Mouse (Mus musculus) kidney, embryonic 14.5 days (tissue): ENCODE measurements around the gene Cpb2. TPM values are rescaled to one million over a fixed set of nuclear protein-coding genes. Genes with fewer than 3 reads are reported as not detected.

Source experiments
- ATAC-seq: fragments of 200-750 bp; cut with Nextera tagmentation; 2 replicates; pipeline ENCODE4 v1.8.0; 2017; ENCODE audit warnings: moderate number of reproducible peaks, mild to moderate bottlenecking, moderate TSS enrichment, moderate library complexity; ENCODE audit not compliant: low FRiP score, low TSS enrichment
- H3K27ac ChIP-seq: fragments of 300-500 bp; sonication (generic); 2 replicates; pipeline ENCODE4 v1.5.1; 2014; ENCODE audit warnings: low read depth, mild to moderate bottlenecking, low read length, moderate library complexity, mixed read lengths
- H3K27me3 ChIP-seq: fragments of 300-500 bp; sonication (generic); 2 replicates; pipeline ENCODE4 v1.6.1; 2014; ENCODE audit warnings: mild to moderate bottlenecking, low read length; ENCODE audit not compliant: control insufficient read depth, insufficient read depth
- H3K36me3 ChIP-seq: fragments of 300-500 bp; sonication (generic); 2 replicates; pipeline ENCODE4 v1.6.1; 2014; ENCODE audit warnings: low read length, mixed read lengths; ENCODE audit not compliant: control insufficient read depth, insufficient read depth
- H3K4me1 ChIP-seq: fragments of 300-500 bp; sonication (generic); 2 replicates; pipeline ENCODE4 v1.6.1; 2014; ENCODE audit warnings: low read length, mixed read lengths; ENCODE audit not compliant: control insufficient read depth, insufficient read depth
- H3K4me2 ChIP-seq: fragments of 300-500 bp; sonication (generic); replicated peaks from 2 replicates; pipeline ENCODE4 v1.6.1; 2014; ENCODE audit warnings: low read depth, mild to moderate bottlenecking, low read length
- H3K4me3 ChIP-seq: fragments of 300-500 bp; sonication (generic); 2 replicates; pipeline ENCODE4 v1.5.1; 2014; ENCODE audit warnings: mild to moderate bottlenecking, low read length
- H3K9ac ChIP-seq: fragments of 300-500 bp; sonication (generic); 2 replicates; pipeline ENCODE4 v1.6.1; 2014; ENCODE audit warnings: low read depth, mild to moderate bottlenecking, low read length, moderate library complexity
- H3K9me3 ChIP-seq: fragments of 300-500 bp; sonication (generic); 2 replicates; pipeline ENCODE4 v1.6.1; 2016; ENCODE audit warnings: low read length; ENCODE audit not compliant: control insufficient read depth
- WGBS: fragments of 180-500 bp; shearing (Covaris S2); extraction: QIAGEN DNeasy Blood & Tissue Kit; methylation state at CpG from one replicate; pipeline ENCODE4 v1.1.7; 2014; 5-methylcytosine and 5-hydroxymethylcytosine counted together
- polyA plus RNA-seq: library from polyadenylated mRNA; unstranded; fragments of >200 nt; fragmentation: Nextera tagmentation; extraction: Ambion mirVana; gene quantifications from 2 replicates; pipeline ENCODE4 v1.2.1, GENCODE M21; 2014

The Cpb2 gene
- polyA plus RNA-seq: 13.2 and 14.6 TPM in 2 replicates

GRCm38 (mm10) chr14:75242087-75242486 lies at the start of gene Cpb2:
Gene Cpb2 (plus strand): TSS chr14:75242287.
- Histone ChIP-seq H3K27me3 (no peaks in the 10 kb centered on the region), H3K27ac (0 out of 2 replicates have a peak within 1 kb of the TSS, but pooled peaks have one; percentile 24), H3K4me2 (no peak within 1 kb of the TSS), H3K36me3 (no peaks in the 10 kb centered on the region), H3K4me1 (no peaks in the 10 kb centered on the region), H3K4me3 (no peak within 1 kb of the TSS), H3K9me3 (no peaks in the 10 kb centered on the region), H3K9ac (no peak within 1 kb of the TSS)
- 54% methylated on average over 5 of the region's 5 CpGs for whole genome bisulfite sequencing
- no peak for ATAC-seq

- Histone ChIP-seq H3K27ac (no peak overlapping the region), H3K36me3 (no peaks in the 10 kb centered on the region), H3K9ac (no peak overlapping the region), H3K4me2 (no peak overlapping the region), H3K4me3 (no peak overlapping the region), H3K9me3 (no peaks in the 10 kb centered on the region), H3K27me3 (no peaks in the 10 kb centered on the region), H3K4me1 (no peaks in the 10 kb centered on the region)
- 75% methylated on average over 10 of the region's 10 CpGs for whole genome bisulfite sequencing
- ATAC-seq: no peak
Observed at GRCm38 (mm10) chr14:75192427-75192826, 49.7 kb upstream of the Cpb2 start.

- Histone ChIP-seq H3K4me1 (no peaks in the 10 kb centered on the region), H3K27me3 (no peaks in the 10 kb centered on the region), H3K9ac (no peak overlapping the region), H3K9me3 (no peaks in the 10 kb centered on the region), H3K27ac (no peak overlapping the region), H3K4me3 (no peak overlapping the region), H3K36me3 (no peaks in the 10 kb centered on the region), H3K4me2 (no peak overlapping the region)
- 65% methylated on average over 10 of the region's 10 CpGs for WGBS
- no peak for ATAC-seq
Observed at GRCm38 (mm10) chr14:75192858-75193257, 49.2 kb upstream of the Cpb2 start.

GRCm38 (mm10) chr14:75195530-75195929 lies 46.6 kb upstream of the Cpb2 start:
- ATAC-seq: no peak
- H3K4me1 ChIP-seq: no peaks in the 10 kb centered on the region
- H3K4me2 ChIP-seq: no peak overlapping the region
- no peak overlapping the region for H3K4me3 ChIP-seq
- no peak overlapping the region for H3K9ac ChIP-seq
- 92% methylated on average over 5 of the region's 5 CpGs for WGBS
- no peaks in the 10 kb centered on the region for H3K36me3 ChIP-seq
- H3K27me3 ChIP-seq: no peaks in the 10 kb centered on the region
- H3K9me3 ChIP-seq: no peaks in the 10 kb centered on the region
- no peak overlapping the region for H3K27ac ChIP-seq

- H3K4me2 ChIP-seq: no peak overlapping the region
- WGBS: 44% methylated on average over 5 of the region's 5 CpGs
- no peaks in the 10 kb centered on the region for H3K36me3 ChIP-seq
- no peaks in the 10 kb centered on the region for H3K9me3 ChIP-seq
- no peaks in the 10 kb centered on the region for H3K27me3 ChIP-seq
- no peaks in the 10 kb centered on the region for H3K4me1 ChIP-seq
- no peak overlapping the region for H3K9ac ChIP-seq
- H3K4me3 ChIP-seq: no peak overlapping the region
- no peak for ATAC-seq
- H3K27ac ChIP-seq: no peak overlapping the region
Observed at GRCm38 (mm10) chr14:75197027-75197426, 45.1 kb upstream of the Cpb2 start.

- Histone ChIP-seq H3K4me3 (no peak overlapping the region), H3K9me3 (no peaks in the 10 kb centered on the region), H3K9ac (no peak overlapping the region), H3K27me3 (no peaks in the 10 kb centered on the region), H3K4me1 (no peaks in the 10 kb centered on the region), H3K27ac (no peak overlapping the region), H3K4me2 (no peak overlapping the region), H3K36me3 (no peaks in the 10 kb centered on the region)
- ATAC-seq: no peak
- 56% methylated on average over 7 of the region's 7 CpGs for WGBS
Observed at GRCm38 (mm10) chr14:75197660-75198059, 44.4 kb upstream of the Cpb2 start.

- H3K36me3 ChIP-seq: no peaks in the 10 kb centered on the region
- H3K9me3 ChIP-seq: no peaks in the 10 kb centered on the region
- H3K4me1 ChIP-seq: no peaks in the 10 kb centered on the region
- WGBS: 57% methylated on average over 6 of the region's 6 CpGs
- no peaks in the 10 kb centered on the region for H3K27me3 ChIP-seq
- H3K27ac ChIP-seq: no peak overlapping the region
- no peak overlapping the region for H3K9ac ChIP-seq
- ATAC-seq: no peak
- H3K4me2 ChIP-seq: no peak overlapping the region
- H3K4me3 ChIP-seq: no peak overlapping the region
Observed at GRCm38 (mm10) chr14:75205363-75206051, 36.6 kb upstream of the Cpb2 start.

GRCm38 (mm10) chr14:75206307-75206706 lies 35.8 kb upstream of the Cpb2 start:
- WGBS: 86% methylated on average over 4 of the region's 4 CpGs
- H3K27me3 ChIP-seq: no peaks in the 10 kb centered on the region
- ATAC-seq: no peak
- no peak overlapping the region for H3K4me3 ChIP-seq
- H3K9me3 ChIP-seq: no peaks in the 10 kb centered on the region
- H3K4me1 ChIP-seq: no peaks in the 10 kb centered on the region
- no peak overlapping the region for H3K9ac ChIP-seq
- no peaks in the 10 kb centered on the region for H3K36me3 ChIP-seq
- H3K27ac ChIP-seq: no peak overlapping the region
- H3K4me2 ChIP-seq: no peak overlapping the region

- Histone ChIP-seq H3K9me3 (no peaks in the 10 kb centered on the region), H3K4me1 (no peaks in the 10 kb centered on the region), H3K27ac (no peak overlapping the region), H3K9ac (no peak overlapping the region), H3K27me3 (no peaks in the 10 kb centered on the region), H3K4me2 (no peak overlapping the region), H3K4me3 (no peak overlapping the region), H3K36me3 (no peaks in the 10 kb centered on the region)
- ATAC-seq: no peak
- WGBS: 61% methylated on average over 6 of the region's 6 CpGs
Observed at GRCm38 (mm10) chr14:75208572-75209151, 33.4 kb upstream of the Cpb2 start.
